Mouse (Mus musculus): ENCODE results near the gene Gm20388. TPM values are rescaled to one million over a fixed set of nuclear protein-coding genes. Genes with fewer than 3 reads are reported as not detected.

Gene Gm20388
- polyA plus RNA-seq, 2 experiments, result 8.5 TPM; not detected in 1

- Histone ChIP-seq H3K4me1 (replicated peaks; ENCODE audit: control insufficient read depth in 2 of 2, insufficient read depth in 2 of 2, low read length in 1 of 2) (no peaks in the 10 kb centered on the region), H3K9ac (replicated peaks) (no peak overlapping the region), H3K27me3 (ENCODE audit: control insufficient read depth, insufficient read depth, low read length) (no peaks in the 10 kb centered on the region), H3K4me2 (ENCODE audit: low read depth) (no peak overlapping the region), H3K4me3 (ENCODE audit: insufficient read depth in 1 of 2, low read depth in 2 of 2, low read length in 2 of 2) (no peak overlapping the region), H3K9me3 (ENCODE audit: control insufficient read depth, low read length) (no peaks in the 10 kb centered on the region), H3K27ac (no peak overlapping the region), H3K36me3 (replicated peaks; ENCODE audit: control insufficient read depth, insufficient read depth, low read depth) (no peaks in the 10 kb centered on the region)
- TF ChIP-seq EP300 (IDR thresholded peaks at IDR 0.05; ENCODE audit: low read depth) (no peak), CTCF (IDR thresholded peaks at IDR 0.05; ENCODE audit: low read depth) (no peak)
- DNase-seq (ENCODE audit: low read depth in 3 of 3, low spot score in 3 of 3) (no peak), ATAC-seq (ENCODE audit: insufficient read depth) (no peak)
- 40% methylated on average over 13 of the region's 13 CpGs for WGBS (ENCODE audit: insufficient replicate concordance)
Observed at GRCm38 (mm10) chr8:122859843-122860242, 2949.2 kb downstream of the Gm20388 start.

GRCm38 (mm10) chr8:122864719-122865129, 2954.1 kb downstream of the Gm20388 start:
- no peaks in the 10 kb centered on the region for H3K9me3 ChIP-seq (ENCODE audit: control insufficient read depth, low read length)
- no peak overlapping the region for H3K4me3 ChIP-seq (ENCODE audit: insufficient read depth in 1 of 2, low read depth in 2 of 2, low read length in 2 of 2)
- 46% methylated on average over 26 of the region's 26 CpGs for WGBS (ENCODE audit: insufficient replicate concordance)
- no peak overlapping the region for H3K9ac ChIP-seq (replicated peaks)
- H3K27me3 ChIP-seq (ENCODE audit: control insufficient read depth, insufficient read depth, low read length), result no peaks in the 10 kb centered on the region
- no peaks in the 10 kb centered on the region for H3K4me1 ChIP-seq (replicated peaks; ENCODE audit: control insufficient read depth in 2 of 2, insufficient read depth in 2 of 2, low read length in 1 of 2)
- DNase-seq (ENCODE audit: low read depth in 3 of 3, low spot score in 3 of 3) (no peak), ATAC-seq (ENCODE audit: insufficient read depth) (no peak)
- no peak overlapping the region for H3K27ac ChIP-seq
- H3K4me2 ChIP-seq (ENCODE audit: low read depth), result no peak overlapping the region
- TF ChIP-seq CTCF (IDR thresholded peaks at IDR 0.05; ENCODE audit: low read depth) (no peak), EP300 (IDR thresholded peaks at IDR 0.05; ENCODE audit: low read depth) (no peak)
- H3K36me3 ChIP-seq (replicated peaks; ENCODE audit: control insufficient read depth, insufficient read depth, low read depth), result no peaks in the 10 kb centered on the region

GRCm38 (mm10) chr8:122865441-122865840, 2954.8 kb downstream of the Gm20388 start:
- Histone ChIP-seq H3K4me2 (ENCODE audit: low read depth) (no peak overlapping the region), H3K4me3 (ENCODE audit: insufficient read depth in 1 of 2, low read depth in 2 of 2, low read length in 2 of 2) (no peak overlapping the region), H3K9ac (replicated peaks) (no peak overlapping the region), H3K36me3 (replicated peaks; ENCODE audit: control insufficient read depth, insufficient read depth, low read depth) (no peaks in the 10 kb centered on the region), H3K27me3 (ENCODE audit: control insufficient read depth, insufficient read depth, low read length) (no peaks in the 10 kb centered on the region), H3K27ac (no peak overlapping the region), H3K9me3 (ENCODE audit: control insufficient read depth, low read length) (no peaks in the 10 kb centered on the region), H3K4me1 (replicated peaks; ENCODE audit: control insufficient read depth in 2 of 2, insufficient read depth in 2 of 2, low read length in 1 of 2) (no peaks in the 10 kb centered on the region)
- DNase-seq (ENCODE audit: low read depth in 3 of 3, low spot score in 3 of 3) (no peak), ATAC-seq (ENCODE audit: insufficient read depth) (no peak)
- 47% methylated on average over 10 of the region's 10 CpGs for WGBS (ENCODE audit: insufficient replicate concordance)
- TF ChIP-seq CTCF (IDR thresholded peaks at IDR 0.05; ENCODE audit: low read depth) (peak; percentile 62), EP300 (IDR thresholded peaks at IDR 0.05; ENCODE audit: low read depth) (no peak)

- no peak overlapping the region for H3K9ac ChIP-seq (replicated peaks)
- H3K9me3 ChIP-seq (ENCODE audit: control insufficient read depth, low read length), result no peaks in the 10 kb centered on the region
- H3K36me3 ChIP-seq (replicated peaks; ENCODE audit: control insufficient read depth, insufficient read depth, low read depth), result no peaks in the 10 kb centered on the region
- no peaks in the 10 kb centered on the region for H3K27me3 ChIP-seq (ENCODE audit: control insufficient read depth, insufficient read depth, low read length)
- no peak for TF ChIP-seq CTCF (IDR thresholded peaks at IDR 0.05; ENCODE audit: low read depth)
- TF ChIP-seq EP300 (IDR thresholded peaks at IDR 0.05; ENCODE audit: low read depth), result no peak
- WGBS (ENCODE audit: insufficient replicate concordance), result 50% methylated on average over 8 of the region's 8 CpGs
- no peaks in the 10 kb centered on the region for H3K4me1 ChIP-seq (replicated peaks; ENCODE audit: control insufficient read depth in 2 of 2, insufficient read depth in 2 of 2, low read length in 1 of 2)
- ATAC-seq (ENCODE audit: insufficient read depth), result no peak
- H3K4me2 ChIP-seq (ENCODE audit: low read depth), result no peak overlapping the region
- no peak overlapping the region for H3K27ac ChIP-seq
- no peak overlapping the region for H3K4me3 ChIP-seq (ENCODE audit: insufficient read depth in 1 of 2, low read depth in 2 of 2, low read length in 2 of 2)
- DNase-seq (ENCODE audit: low read depth in 3 of 3, low spot score in 3 of 3), result no peak
Observed at GRCm38 (mm10) chr8:122866231-122866630, 2955.6 kb downstream of the Gm20388 start.

GRCm38 (mm10) chr8:122867982-122868381, 2957.3 kb downstream of the Gm20388 start:
- TF ChIP-seq EP300 (IDR thresholded peaks at IDR 0.05; ENCODE audit: low read depth) (no peak), CTCF (IDR thresholded peaks at IDR 0.05; ENCODE audit: low read depth) (no peak)
- no peaks in the 10 kb centered on the region for H3K27me3 ChIP-seq (ENCODE audit: control insufficient read depth, insufficient read depth, low read length)
- no peak for ATAC-seq (ENCODE audit: insufficient read depth)
- H3K9me3 ChIP-seq (ENCODE audit: control insufficient read depth, low read length), result no peaks in the 10 kb centered on the region
- H3K4me2 ChIP-seq (ENCODE audit: low read depth), result no peak overlapping the region
- peaks cover 0 to 3% of the 10 kb centered on the region in 2 experiments; a peak in 2 of 4 replicates for H3K4me1 ChIP-seq (replicated peaks; ENCODE audit: control insufficient read depth in 2 of 2, insufficient read depth in 2 of 2, low read length in 1 of 2)
- no peak overlapping the region for H3K9ac ChIP-seq (replicated peaks)
- DNase-seq (ENCODE audit: low read depth in 3 of 3, low spot score in 3 of 3), result no peak
- no peaks in the 10 kb centered on the region for H3K36me3 ChIP-seq (replicated peaks; ENCODE audit: control insufficient read depth, insufficient read depth, low read depth)
- no peak overlapping the region for H3K27ac ChIP-seq
- 70% methylated on average over 6 of the region's 6 CpGs for WGBS (ENCODE audit: insufficient replicate concordance)
- H3K4me3 ChIP-seq (ENCODE audit: insufficient read depth in 1 of 2, low read depth in 2 of 2, low read length in 2 of 2), result no peak overlapping the region

Measured in liver, embryonic 14.5 days (tissue).